Mouse (Mus musculus): Measurements from ENCODE around the gene Dock9.

DNA sequence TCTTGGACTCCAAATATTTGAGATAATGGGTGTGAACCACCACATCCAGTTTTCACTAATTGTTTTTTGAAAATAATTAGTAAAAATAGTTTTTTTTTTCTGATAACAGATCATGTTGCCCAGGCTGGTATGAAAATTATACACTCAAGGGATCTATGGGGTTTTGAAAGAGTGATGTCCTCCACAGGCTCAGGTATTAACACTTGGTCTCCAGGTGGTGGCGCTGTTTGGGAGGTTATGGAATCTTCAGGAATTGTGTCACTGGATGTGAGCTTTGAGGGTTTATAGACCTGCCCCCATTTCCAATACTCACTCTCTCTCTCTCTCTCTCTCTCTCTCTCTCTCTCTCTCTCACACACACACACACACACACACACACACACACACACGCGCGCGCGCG is 177.5 kb downstream of the Dock9 start:
- TF ChIP-seq CTCF (conservative IDR thresholded peaks at IDR 0.05 in 1 of 2, IDR thresholded peaks at IDR 0.05 in 1 of 2; ENCODE audit: low read depth in 2 of 2, low read length in 2 of 2) = peak in 1 of 2 experiments; percentile 28; a peak in 2 of 4 replicates
- no peak for TF ChIP-seq TCF12 (IDR thresholded peaks at IDR 0.05; ENCODE audit: low read depth, low read length)
- no peak for TF ChIP-seq NELFE (IDR thresholded peaks at IDR 0.05; ENCODE audit: low read depth, low read length)
- no peak for TF ChIP-seq ZC3H11A (IDR thresholded peaks at IDR 0.05; ENCODE audit: low read depth, low read length)
- no peak; the same call in 1 of the 2 replicates for TF ChIP-seq RAD21 (IDR thresholded peaks at IDR 0.05; ENCODE audit: low read depth, low read length)
- TF ChIP-seq BHLHE40 (IDR thresholded peaks at IDR 0.05; ENCODE audit: low read depth, low read length) = no peak

All from CH12.LX (cell line).